Mouse (Mus musculus) brain, adult 2 months (tissue): ENCODE measurements at regions not wholly inside any gene's neighbourhood (a gene's known extent, or its start where the extent isn't known, plus 50 kb on each side); places are given as distances from the start of the nearest gene placed in this dataset.

ENCODE experiments used
- DNase-seq: peaks from one replicate; pipeline ENCODE4 v3.0.0; 2011; ENCODE audit warnings: low read depth, low spot score

DNA sequence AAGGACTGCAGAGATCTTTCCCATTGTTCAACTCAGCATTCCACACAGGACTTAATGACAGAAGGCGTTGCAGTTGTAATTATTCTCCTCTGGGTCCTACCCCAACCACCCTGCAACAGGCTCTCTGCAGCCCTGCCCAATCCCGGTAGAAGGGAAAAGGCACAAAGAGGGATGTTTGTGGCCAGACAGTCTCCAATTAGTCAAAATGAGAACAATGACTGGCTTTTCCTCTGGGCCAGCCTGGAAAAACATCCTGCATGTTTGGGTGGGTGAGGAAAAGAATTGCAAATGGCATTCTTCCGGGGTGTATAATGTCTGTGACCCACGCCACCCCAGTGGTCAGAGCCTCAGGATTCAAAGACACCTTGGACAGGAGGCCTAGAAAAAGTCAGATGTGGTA, 168.8 kb upstream of the Spag17 start:
- no peak for DNase-seq

- DNase-seq = no peak
Measured at GRCm38 (mm10) chr3:99738093-99738803, 147.0 kb upstream of the Spag17 start.

GRCm38 (mm10) chr3:99739654-99740053, 145.6 kb upstream of the Spag17 start:
- DNase-seq = no peak

- DNase-seq = no peak
Measured at GRCm38 (mm10) chr3:99741249-99742222, 143.7 kb upstream of the Spag17 start.

DNA sequence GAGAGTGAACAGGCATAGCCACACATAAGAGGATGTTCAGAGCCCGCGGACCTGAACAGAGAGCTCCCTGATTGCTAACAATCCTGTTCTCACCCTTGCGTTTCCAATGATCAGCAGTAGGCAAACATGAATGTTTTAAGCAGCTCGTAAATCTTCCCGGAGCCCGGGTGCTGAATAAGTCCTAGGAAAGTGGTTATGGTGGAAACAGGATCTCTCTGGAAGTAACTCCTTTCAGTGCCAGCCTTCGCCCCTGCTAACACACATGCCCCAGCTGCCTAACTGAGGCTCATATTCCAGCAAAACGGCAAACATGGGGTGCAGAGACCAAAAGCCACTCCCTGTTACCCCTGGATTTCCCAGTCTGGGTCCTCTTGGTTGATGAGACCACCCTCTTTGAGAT, 135.5 kb upstream of the Spag17 start:
- DNase-seq = no peak

GRCm38 (mm10) chr3:99778526-99778925, 106.7 kb upstream of the Spag17 start:
- DNase-seq = peak; percentile 18

DNA sequence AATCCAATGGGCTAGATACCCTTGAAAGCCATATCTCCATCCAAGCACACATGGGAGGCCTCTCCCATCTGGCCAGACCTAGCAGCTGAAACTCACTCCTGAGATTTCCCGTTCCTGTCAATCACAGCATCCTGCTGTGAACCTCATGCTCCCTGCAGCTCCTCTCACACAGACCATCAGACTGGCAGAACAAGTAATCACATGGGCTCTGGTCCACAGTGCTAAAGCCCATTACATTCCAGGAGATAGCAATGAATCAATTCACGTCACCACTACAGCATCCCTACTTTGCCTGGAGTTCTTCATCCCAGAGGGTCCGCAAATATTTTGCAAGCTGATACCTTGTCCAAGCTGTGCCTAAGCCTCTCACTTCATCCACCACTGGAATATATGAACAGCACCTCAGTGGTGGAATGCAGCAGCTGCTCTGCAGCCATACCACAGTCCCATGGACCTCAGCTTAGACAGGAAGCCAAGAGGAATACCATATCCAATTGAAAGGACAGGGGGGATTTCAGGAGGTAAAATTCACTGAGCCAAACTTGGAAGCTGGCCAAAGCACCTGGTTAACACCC, 99.2 kb upstream of the Spag17 start:
- DNase-seq = no peak

DNA sequence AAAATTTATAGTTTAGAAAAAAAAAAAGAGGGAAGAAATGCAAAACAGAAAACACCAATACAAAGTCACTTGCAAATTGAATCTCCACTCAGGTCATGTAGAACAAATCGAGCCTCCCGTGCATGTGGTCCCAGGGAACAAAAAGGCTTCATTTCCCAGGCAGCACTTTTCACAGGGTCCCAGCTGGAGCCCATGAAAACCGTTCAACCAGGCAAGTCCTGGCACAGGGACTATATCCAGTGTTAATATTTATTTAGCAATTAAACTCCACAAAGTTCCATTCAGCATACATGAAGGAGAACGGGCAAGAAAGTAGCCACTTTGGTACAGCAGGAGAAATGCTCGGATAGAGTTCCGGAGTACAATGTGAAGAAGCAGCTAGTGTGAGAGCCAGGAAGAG, 93.9 kb upstream of the Spag17 start:
- no peak for DNase-seq

DNA sequence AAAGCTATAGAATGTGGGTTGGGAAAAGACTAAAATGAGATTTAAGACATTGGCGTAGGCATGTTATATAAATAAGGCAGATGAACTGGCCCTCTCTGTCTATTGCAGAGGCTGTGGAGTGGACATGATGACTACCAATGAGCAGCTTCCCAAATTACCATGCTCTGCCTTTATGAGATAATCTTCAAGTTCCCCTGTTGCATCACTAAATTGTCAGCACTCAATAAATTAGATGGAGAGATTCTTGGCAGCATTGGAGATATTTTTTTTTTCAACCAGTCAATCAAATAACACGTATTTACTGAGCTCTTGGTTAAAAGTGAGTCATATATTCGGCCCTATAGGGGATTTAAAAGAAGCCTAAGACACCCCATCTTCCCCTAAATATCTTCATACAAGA, 91.6 kb upstream of the Spag17 start:
- DNase-seq = no peak

DNA sequence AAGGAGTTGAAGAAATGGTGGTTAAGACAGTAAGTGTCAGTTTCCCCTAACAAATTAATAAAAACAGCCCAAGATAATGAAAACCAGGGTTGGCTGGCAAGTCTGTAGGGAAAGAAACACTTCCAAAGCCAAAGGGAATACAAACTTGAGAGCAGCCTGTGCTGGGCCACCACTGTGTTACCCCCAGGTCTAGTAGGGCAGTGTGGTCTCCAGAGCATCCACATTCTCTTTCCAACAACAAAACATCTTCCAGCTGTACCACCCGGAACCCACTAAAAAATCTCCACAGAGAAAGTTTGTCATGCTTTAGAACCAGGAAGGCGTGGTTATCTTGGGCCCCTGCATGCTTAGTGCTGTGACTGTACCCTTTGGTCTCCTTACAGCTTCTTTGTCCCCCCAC, 89.4 kb upstream of the Spag17 start:
- DNase-seq = no peak

GRCm38 (mm10) chr3:99797791-99798190, 87.4 kb upstream of the Spag17 start:
- DNase-seq = no peak

- DNase-seq = no peak
Measured at GRCm38 (mm10) chr3:99810532-99810931, 74.7 kb upstream of the Spag17 start.

DNA sequence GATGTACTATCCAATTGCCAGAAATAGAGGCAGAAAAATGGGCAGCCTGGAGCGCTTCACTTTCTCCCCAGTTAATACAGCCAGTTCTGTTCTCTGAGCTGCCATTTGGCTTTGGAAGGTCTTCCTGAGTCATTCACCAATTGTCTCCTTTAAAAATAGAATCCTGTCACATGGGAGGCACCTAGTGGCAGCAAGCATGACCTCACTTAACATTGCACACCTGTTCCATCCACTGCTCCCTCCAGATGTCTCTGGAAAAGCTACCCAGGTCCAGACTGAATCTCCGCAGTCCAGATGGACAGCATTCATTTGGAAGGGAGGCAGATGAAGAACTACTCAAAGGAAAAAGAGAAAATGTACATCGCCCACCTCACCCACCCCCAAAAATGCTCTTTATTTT, 73.9 kb upstream of the Spag17 start:
- peak; percentile 17 for DNase-seq

DNA sequence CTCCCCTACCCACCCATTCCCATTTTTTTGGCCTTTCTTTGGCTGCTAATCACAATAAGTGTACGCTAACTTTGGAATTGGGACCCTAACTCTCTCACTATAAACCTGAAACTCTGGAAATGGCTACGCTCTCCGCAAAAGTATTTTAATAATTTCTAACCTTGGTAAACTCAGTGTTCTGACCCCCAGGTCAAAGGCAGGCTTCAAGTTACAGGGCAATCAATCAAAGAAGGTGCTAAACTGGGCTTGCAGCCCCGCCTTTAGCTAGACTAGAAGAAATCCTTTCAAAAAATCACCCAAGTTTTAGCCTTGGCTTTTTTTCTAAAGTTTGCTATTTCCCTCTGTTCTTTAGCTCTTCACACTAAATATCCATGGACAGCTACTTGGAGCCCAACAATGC, 72.4 kb upstream of the Spag17 start:
- no peak for DNase-seq

GRCm38 (mm10) chr3:99815115-99815514, 70.1 kb upstream of the Spag17 start:
- no peak for DNase-seq

DNA sequence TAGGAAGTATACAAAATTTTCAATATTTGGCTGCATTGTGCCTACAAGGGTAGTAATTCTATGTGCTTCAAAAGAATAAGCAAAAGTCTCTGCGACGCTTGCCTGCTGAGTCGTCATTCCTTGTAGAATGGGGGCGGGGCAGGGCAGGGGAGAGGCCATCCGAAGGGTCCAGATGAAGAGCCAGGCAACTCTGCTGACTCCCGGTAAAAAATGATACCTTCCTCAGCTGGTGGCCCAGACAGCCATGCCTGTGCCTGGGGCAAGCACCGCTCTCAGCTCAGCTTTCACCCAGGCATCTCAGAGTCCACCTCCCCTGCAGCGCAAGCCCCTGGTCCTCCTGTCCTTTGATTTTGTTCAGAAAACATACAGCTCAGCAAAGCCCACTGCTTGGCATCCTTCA, 67.2 kb upstream of the Spag17 start:
- no peak for DNase-seq

DNA sequence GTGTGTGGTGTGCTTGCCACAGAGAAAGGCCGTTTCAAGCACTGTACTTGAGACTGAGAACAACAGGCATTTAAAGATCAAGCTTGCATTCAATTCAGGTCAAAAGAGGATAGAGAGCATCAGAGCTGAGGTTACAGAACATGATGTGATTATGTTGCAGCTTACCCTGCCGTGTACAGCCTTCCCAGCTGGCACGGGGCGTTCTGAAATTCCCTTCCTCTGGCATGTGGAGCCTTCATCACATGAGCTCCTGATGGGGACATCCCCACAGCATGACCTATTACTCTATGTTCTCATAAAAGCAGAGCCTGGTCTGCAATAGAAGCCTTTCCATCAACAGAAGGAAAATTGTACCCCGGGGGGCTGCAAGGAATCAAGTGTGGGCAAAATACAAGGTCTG, 62.5 kb upstream of the Spag17 start:
- DNase-seq = no peak

- DNase-seq = no peak
Measured at GRCm38 (mm10) chr3:99823256-99823655, 62.0 kb upstream of the Spag17 start.
